Mouse (Mus musculus) frontal cortex, postnatal 25 days (tissue): ENCODE results near the gene Vps37b.
A peak's percentile ranks its signal among the peaks of the same experiment; 100 is the strongest.
"Not testable (repeated sequence)": the region's sequence is repeated elsewhere in the genome, so short reads cannot be mapped to it uniquely, and the experiment has no call there.

ENCODE experiments used
- DNase-seq, 2 experiments: peaks; one replicate each; pipeline ENCODE4 v3.0.0; 2022; ENCODE audit warnings: low spot score in 2 of 2

Vps37b gene

GRCm38 (mm10) chr5:124032001-124032508 is at the start of gene Vps37b:
Vps37b (minus strand) TSS chr5:124032270.
- peak; percentile 81 to 86 for DNase-seq

GRCm38 (mm10) chr5:124079880-124080279 is 47.8 kb upstream of the Vps37b start:
- DNase-seq = no peak

GRCm38 (mm10) chr5:124078794-124079416 is 46.8 kb upstream of the Vps37b start:
- DNase-seq = peak; percentile 36 to 44

- DNase-seq = no peak
Observed at GRCm38 (mm10) chr5:124077856-124078460, 45.9 kb upstream of the Vps37b start.

GRCm38 (mm10) chr5:124077241-124077640 is 45.2 kb upstream of the Vps37b start:
- DNase-seq = no peak

GRCm38 (mm10) chr5:124076559-124076958 is 44.5 kb upstream of the Vps37b start:
- DNase-seq = no peak

GRCm38 (mm10) chr5:124075716-124076115 is 43.6 kb upstream of the Vps37b start:
- DNase-seq = no peak

GRCm38 (mm10) chr5:124074845-124075307 is 42.8 kb upstream of the Vps37b start:
- DNase-seq = no peak

GRCm38 (mm10) chr5:124073682-124074081 is 41.6 kb upstream of the Vps37b start:
- no peak for DNase-seq

GRCm38 (mm10) chr5:124069657-124070056 is 37.6 kb upstream of the Vps37b start:
- no peak for DNase-seq

- no peak for DNase-seq
Observed at GRCm38 (mm10) chr5:124062037-124062824, 30.2 kb upstream of the Vps37b start.

- no peak for DNase-seq
Observed at GRCm38 (mm10) chr5:124059677-124060076, 27.6 kb upstream of the Vps37b start.

GRCm38 (mm10) chr5:124058749-124059148 is 26.7 kb upstream of the Vps37b start:
- DNase-seq = no peak

- DNase-seq = no peak
Observed at GRCm38 (mm10) chr5:124056956-124057355, 24.9 kb upstream of the Vps37b start.

GRCm38 (mm10) chr5:124056219-124056618 is 24.1 kb upstream of the Vps37b start:
- no peak for DNase-seq

- not testable (repeated sequence) for DNase-seq
Observed at GRCm38 (mm10) chr5:124052641-124053040, 20.6 kb upstream of the Vps37b start.

- no peak for DNase-seq
Observed at GRCm38 (mm10) chr5:124051899-124052491, 19.9 kb upstream of the Vps37b start.

- DNase-seq = no peak
Observed at GRCm38 (mm10) chr5:124050095-124051050, 18.3 kb upstream of the Vps37b start.

- DNase-seq = no peak
Observed at GRCm38 (mm10) chr5:124049249-124050045, 17.4 kb upstream of the Vps37b start.
